Mouse (Mus musculus) heart, postnatal 10 days (tissue): Measurements from ENCODE around the gene Sfxn1. TPM values are rescaled to one million over a fixed set of nuclear protein-coding genes. Genes with fewer than 3 reads are reported as not detected.
A peak's percentile ranks its signal among the peaks of the same experiment; 100 is the strongest.

Source experiments
- DNase-seq, 2 experiments: peaks; one replicate each; pipeline ENCODE4 v3.0.0; 2021
- intact Hi-C: fragments of 180-260 bp; cut with DNase I; formaldehyde crosslinking; loops from one replicate; pipeline ENCODE4 v1.15.1; 2025
- total RNA-seq, 2 experiments: library from RNA; stranded (reverse); gene quantifications; 2 replicates each; pipeline ENCODE4 v1.2.3; 2021

Sfxn1 gene
- total RNA-seq, result 10 to 100 TPM; 11.4 to 12.0 TPM

GRCm38 (mm10) chr13:54071606-54072331 is at the start of gene Sfxn1:
TSS of gene Sfxn1 (plus strand) at chr13:54071869.
- intact Hi-C loops, result no loop called here
- DNase-seq, result peak; percentile 74 to 76

- intact Hi-C loops, result no loop called here
- DNase-seq, result peak; percentile 20 to 26
Measured at GRCm38 (mm10) chr13:54023311-54023710, 48.4 kb upstream of the Sfxn1 start.

- intact Hi-C loops, result no loop called here
- DNase-seq, result no peak
Measured at GRCm38 (mm10) chr13:54027079-54027478, 44.6 kb upstream of the Sfxn1 start.

- intact Hi-C loops, result no loop called here
- DNase-seq, result no peak
Measured at GRCm38 (mm10) chr13:54033653-54034052, 38.0 kb upstream of the Sfxn1 start.

GRCm38 (mm10) chr13:54035541-54035940 is 36.1 kb upstream of the Sfxn1 start:
- intact Hi-C loops, result no loop called here
- no peak for DNase-seq

- peak; percentile 9 to 18 for DNase-seq
- intact Hi-C loops, result no loop called here
Measured at GRCm38 (mm10) chr13:54037936-54038335, 33.7 kb upstream of the Sfxn1 start.

GRCm38 (mm10) chr13:54040256-54040655 is 31.4 kb upstream of the Sfxn1 start:
- intact Hi-C loops, result no loop called here
- DNase-seq, result no peak

- intact Hi-C loops, result no loop called here
- no peak for DNase-seq
Measured at GRCm38 (mm10) chr13:54048679-54049352, 22.9 kb upstream of the Sfxn1 start.

- no peak for DNase-seq
- intact Hi-C loops, result no loop called here
Measured at GRCm38 (mm10) chr13:54051641-54052040, 20.0 kb upstream of the Sfxn1 start.

- intact Hi-C loops, result loop anchor here (1.0 to 2.0 kb wide), 2 partner anchors 243 to 272 kb away; no protein-coding TSS in a partner anchor
Measured at GRCm38 (mm10) chr13:54054962-54055361, 16.7 kb upstream of the Sfxn1 start.

GRCm38 (mm10) chr13:54055448-54055861 is 16.2 kb upstream of the Sfxn1 start, which contains the start of gene Drd1:
TSS of gene Drd1 (minus strand) at chr13:54055705.
- peak; percentile 71 to 76 for DNase-seq
- intact Hi-C loops, result loop anchor here (1.0 to 2.0 kb wide), 2 partner anchors 243 to 273 kb away; no protein-coding TSS in a partner anchor

More at GRCm38 (mm10) chr13:54054962-54055361, 16.7 kb upstream of the Sfxn1 start:
- no peak for DNase-seq

GRCm38 (mm10) chr13:54062068-54062467 is 9.6 kb upstream of the Sfxn1 start:
- no peak for DNase-seq
- intact Hi-C loops, result no loop called here

- intact Hi-C loops, result loop anchor here (1.0 kb wide), 1 partner anchor 280 kb away; no protein-coding TSS in a partner anchor
- DNase-seq, result peak; percentile 30 to 51
Measured at GRCm38 (mm10) chr13:54063292-54063691, 8.4 kb upstream of the Sfxn1 start.

- DNase-seq, result no peak
Measured at GRCm38 (mm10) chr13:54066081-54066746, 5.5 kb upstream of the Sfxn1 start.

GRCm38 (mm10) chr13:54067617-54068166 is 4.0 kb upstream of the Sfxn1 start:
- intact Hi-C loops, result no loop called here
- DNase-seq, result no peak

More at GRCm38 (mm10) chr13:54066081-54066746, 5.5 kb upstream of the Sfxn1 start:
- intact Hi-C loops, result no loop called here

GRCm38 (mm10) chr13:54071011-54071410 is 658 bp upstream of the Sfxn1 start:
- intact Hi-C loops, result no loop called here

GRCm38 (mm10) chr13:54072526-54073057 is 923 bp downstream of the Sfxn1 start:
- intact Hi-C loops, result no loop called here
- DNase-seq, result peak in 1 of 2 experiments; percentile 26

More at GRCm38 (mm10) chr13:54071011-54071410, 658 bp upstream of the Sfxn1 start:
- no peak for DNase-seq

GRCm38 (mm10) chr13:54073066-54073465 is 1.4 kb downstream of the Sfxn1 start:
- DNase-seq, result peak; percentile 58 to 59

GRCm38 (mm10) chr13:54073491-54073890 is 1.8 kb downstream of the Sfxn1 start:
- intact Hi-C loops, result no loop called here
- no peak for DNase-seq

More at GRCm38 (mm10) chr13:54073066-54073465, 1.4 kb downstream of the Sfxn1 start:
- intact Hi-C loops, result no loop called here

- DNase-seq, result no peak
- intact Hi-C loops, result no loop called here
Measured at GRCm38 (mm10) chr13:54075416-54075815, 3.7 kb downstream of the Sfxn1 start.
